Mouse (Mus musculus) R1 (cell line): Measurements from ENCODE around the gene Tuba4a.
"Not testable (repeated sequence)": the region's sequence is repeated elsewhere in the genome, so short reads cannot be mapped to it uniquely, and the experiment has no call there.

Experiments
- DNase-seq: peaks from one replicate; pipeline ENCODE4 v3.0.0-alpha.2; 2018; ENCODE audit warnings: low read depth, low spot score

Gene Tuba4a

DNA sequence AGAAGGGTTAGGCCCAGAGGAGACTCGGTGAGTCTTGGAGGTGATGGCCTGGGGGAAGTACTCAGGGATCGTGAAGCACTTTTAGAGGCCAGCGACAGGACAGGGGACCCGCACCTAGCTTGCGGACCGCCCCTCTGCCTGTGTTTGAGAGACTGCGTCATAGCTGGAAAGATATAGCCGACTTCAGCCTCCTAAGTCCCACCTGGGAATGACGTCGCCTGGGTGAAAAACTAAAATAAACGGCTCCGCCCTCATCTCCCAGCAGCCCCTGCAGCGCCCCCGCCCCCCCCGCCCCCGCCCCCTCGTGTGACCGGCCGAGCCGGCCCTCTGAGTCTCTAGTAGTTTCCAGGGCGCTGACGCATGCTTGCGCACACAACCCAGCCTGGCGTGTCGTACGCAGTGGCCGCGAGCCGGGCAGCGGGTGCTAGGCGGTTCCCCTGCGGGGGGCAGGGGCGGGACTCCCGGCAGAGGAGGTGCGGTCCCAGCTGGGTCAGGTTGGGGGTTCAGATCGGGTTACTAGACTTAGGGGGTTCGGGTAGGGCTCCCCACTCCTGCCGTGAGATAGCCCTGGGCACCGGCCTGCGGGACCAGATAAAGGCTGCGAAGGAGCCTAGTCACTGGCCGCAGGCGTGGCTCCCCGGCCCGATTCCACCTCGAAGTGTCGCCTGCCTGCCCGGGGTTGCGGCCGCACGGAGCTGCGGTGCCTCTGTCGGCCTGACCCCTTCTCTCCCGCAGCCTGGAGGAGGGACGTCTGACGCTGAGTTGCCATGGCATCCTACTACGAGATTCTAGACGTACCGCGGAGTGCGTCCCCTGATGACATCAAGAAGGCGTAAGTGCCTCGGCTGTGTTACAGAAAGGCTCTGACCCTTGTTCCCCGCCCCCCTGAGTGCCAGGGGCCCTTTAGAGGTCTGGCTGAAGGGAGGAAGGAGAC is 16.7 kb upstream of the Tuba4a start, which contains the start of gene Dnajb2:
Gene Dnajb2, plus strand, starts transcription at position 290 of the 934 bp plus-strand sequence.
- peak; percentile 90 for DNase-seq

DNA sequence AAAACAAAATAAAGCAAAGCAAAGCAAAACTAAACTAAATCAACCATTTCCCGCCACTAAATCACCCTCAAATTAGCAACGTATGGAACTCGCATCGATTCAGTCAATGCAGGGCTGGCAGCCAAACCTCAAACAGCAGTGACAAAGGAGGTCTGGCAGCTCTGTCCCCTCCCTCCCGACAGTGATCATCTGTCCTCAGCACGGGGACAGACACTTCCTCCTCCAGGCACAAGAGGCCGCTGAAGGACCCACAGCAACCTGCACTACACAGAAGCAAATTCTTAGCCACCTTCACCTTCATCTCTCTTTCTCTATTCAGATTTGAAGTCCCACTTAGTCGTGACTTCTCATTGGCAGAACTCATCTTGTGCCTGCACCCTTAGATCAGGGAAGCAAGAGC is 14.9 kb upstream of the Tuba4a start:
- DNase-seq: peak; percentile 66

DNA sequence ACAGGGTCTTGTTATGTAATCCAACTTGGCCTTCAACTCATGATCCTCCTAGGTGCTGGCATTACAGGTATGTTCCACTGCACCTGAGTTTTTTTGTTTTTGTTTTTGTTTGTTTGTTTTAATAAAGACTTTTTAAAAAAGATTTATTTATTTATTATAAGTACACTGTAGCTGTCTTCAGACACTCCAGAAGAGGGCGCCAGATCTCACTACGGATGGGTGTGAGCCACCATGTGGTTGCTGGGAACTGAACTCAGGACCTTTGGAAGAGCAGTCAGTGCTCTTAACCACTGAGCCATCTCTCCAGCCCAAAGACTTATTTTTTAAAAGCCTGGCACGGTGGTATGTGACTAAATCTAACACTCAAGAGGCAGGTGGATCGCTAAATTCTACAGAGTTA is 12.8 kb upstream of the Tuba4a start:
- DNase-seq: not testable (repeated sequence)

DNA sequence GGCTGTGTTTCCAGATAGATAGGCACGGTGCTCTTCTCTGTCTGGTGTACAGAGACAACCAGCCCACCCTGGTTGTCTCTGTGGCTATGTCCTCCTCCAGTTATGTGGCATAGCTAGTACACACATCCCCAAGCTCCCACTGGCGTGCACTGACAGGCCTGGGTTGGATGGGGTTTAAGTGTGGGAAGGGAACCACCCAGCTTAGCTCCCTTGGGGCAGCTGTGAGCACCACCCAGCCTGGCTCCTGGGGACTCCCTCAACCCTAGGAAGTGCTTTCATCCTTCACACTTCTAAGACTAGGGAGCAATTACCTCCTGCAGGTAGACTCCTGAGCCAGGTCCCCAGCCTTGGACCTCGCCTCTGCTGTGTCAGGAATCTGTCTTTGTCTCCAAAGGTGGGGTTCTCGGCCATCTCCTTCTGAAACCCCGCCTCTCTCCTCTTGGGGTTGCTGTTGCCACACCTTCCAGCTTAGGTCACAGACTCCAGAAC is 12.0 kb upstream of the Tuba4a start, which contains the start of gene A630095N17Rik:
Gene A630095N17Rik, minus strand, starts transcription at position 439 of the 489 bp plus-strand sequence.
- DNase-seq: no peak

DNA sequence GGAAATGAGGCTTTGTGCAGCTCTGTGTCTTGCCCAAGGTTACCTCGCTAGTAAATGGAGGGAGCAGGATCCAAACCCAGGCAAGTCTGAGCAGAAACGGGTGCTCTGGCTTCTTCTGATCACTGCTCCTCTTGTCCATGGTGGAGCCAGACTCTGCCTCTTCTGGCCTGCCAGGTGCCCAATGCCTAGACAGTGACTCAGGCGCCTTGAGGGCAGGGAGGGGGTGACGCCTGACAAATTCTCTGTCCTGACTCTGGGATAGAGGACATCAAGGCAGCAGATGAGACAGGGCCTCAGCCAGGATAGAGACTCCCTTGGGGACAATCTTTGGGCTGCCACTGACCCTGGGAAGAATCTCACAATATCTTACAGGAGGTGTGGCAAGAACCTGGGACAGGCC is 11.6 kb upstream of the Tuba4a start:
- DNase-seq: no peak

DNA sequence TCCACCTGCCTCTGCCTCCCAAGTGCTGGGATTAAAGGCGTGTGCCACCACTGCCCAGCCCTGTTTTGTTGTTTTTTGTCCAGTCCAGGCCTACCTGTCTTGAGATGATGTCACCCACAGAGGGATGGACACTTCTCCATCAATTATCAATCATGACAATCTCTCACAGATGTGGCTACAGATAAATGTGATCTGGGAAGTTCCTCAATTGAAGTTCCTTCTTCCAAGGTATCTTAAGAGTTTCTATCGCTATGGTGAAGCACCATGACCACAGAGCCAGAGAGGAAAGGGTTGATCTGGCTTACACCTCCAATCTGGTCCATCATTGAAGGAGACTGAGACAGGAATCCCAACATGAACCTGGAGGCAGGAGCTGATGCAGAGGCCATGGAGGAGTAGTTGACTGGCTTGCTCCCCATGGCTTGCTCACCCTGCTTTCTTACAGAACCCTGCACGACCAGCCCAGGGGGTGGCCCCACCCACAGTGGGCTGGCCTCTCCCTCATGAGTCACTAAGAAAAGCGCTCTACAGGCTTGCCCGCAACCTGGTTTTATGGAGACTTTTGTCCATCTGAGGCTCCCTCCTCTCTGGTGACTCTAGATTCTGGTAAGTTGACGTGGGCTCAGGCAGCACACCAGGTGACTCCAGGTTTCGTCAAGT is 10.8 kb upstream of the Tuba4a start:
- DNase-seq: no peak

DNA sequence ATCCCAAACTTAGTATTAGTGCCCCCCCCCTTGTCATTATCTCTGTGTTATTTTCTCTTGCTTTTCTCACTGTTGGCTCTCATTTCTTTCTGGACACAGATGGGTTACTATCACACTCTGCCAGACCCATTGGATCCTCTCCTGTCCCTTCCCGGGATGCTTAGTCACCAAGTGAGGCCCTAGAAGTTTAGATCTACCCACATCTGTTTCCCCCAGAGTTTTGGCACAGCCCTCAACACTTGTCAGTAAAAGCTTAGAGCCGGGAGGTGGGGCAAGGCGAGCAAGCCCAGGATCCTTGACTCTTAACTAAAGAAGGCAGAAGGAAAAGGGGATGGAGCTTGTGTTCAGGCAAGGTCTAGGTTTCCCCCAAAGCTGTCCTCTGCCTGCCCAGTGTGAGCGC is 9.5 kb upstream of the Tuba4a start:
- DNase-seq: no peak

DNA sequence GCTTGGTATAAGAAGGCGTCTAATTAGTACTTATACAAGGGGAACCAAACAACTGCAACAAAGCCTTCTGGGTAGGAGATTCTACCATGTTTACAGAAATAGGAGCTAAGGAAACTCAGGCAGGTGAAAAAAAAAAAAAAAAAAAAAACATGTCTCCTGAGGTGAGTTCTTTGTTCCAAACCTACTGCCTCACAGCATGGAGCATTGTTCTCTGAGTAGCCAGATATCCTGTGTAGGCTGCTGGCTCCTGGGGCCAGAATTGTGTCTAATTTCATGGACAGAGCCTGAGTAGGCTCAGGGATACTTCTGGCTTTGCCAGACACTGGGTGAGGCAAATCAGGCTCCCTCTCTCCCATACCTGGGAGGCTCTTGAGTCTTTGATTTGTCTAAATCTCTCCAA is 8.0 kb upstream of the Tuba4a start:
- peak; percentile 92 for DNase-seq

DNA sequence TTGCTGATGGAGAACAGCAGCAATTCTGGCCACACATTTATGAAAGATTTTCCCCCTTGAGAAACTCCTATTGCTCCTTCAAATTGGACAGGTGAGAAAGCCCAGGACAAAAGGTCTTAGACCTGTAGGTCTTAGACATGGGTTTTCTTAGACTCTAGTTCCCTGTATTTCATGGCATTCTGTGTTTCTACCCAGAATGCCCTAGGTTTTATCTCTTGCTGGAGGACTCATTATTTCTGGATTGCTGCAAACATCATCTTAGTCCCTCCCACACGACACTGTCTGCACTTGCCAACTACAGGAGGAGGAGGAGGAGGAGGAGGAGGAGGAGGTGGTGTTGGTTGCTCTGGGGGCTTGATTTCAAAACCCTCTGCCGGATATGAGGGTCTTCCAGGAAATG is 6.5 kb upstream of the Tuba4a start:
- no peak for DNase-seq

DNA sequence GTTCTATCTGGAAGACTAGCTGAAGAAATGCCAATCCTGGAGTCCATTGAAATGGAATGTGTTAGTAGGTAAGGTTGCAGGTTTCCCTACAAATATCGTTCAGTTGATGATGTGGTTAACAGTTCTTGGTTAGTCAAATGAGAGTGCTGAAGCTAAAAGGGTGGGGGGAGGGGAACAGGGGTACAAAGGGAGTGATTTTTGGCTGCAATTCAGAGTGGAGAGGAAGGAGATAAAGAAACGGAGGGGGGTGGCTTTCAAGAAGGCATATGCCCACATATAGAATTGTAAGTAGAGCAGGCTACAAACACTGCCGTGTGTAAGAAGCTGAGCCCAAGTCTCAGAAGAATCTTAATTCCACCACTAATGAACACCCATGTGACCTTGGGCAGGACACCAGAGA is 5.8 kb upstream of the Tuba4a start:
- DNase-seq: no peak

DNA sequence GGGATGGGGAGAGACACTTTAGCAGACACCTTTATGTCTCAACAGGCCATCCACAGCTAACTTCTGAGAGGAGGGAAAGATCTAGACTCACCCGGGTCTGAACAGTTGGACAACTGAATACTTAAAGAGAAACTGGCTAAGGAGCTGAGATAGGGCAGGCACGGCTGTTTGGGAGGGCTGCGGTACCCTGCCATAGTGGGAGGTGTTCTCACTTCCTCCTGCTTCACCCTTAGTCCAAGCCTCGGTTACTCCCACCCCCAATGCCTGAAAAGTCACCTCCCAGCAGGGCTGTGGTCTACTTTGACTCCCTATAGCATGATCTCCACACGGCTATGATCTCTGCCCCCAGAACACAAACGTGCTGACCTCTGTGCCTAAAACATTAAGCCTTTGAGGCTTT is 3.9 kb upstream of the Tuba4a start:
- no peak for DNase-seq

DNA sequence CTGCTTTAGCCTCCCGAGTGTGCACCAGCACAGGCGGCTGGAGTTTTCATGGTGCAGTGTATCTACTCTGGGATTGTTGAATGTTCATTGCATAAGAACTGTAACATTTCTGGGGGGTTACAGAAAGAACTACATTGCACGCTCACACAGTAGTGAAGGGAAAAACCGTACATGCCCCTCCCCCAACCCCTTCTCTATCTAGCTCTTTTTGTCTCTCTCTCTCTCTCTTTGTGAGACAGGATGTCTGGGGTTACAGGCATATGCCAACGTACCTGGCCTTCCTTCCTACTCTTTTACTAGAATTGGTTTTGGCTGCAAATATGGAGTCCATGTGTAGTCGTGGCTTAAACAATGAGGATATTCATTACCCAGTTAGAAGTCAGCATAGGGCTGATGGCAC is 3.3 kb upstream of the Tuba4a start:
- DNase-seq: no peak

DNA sequence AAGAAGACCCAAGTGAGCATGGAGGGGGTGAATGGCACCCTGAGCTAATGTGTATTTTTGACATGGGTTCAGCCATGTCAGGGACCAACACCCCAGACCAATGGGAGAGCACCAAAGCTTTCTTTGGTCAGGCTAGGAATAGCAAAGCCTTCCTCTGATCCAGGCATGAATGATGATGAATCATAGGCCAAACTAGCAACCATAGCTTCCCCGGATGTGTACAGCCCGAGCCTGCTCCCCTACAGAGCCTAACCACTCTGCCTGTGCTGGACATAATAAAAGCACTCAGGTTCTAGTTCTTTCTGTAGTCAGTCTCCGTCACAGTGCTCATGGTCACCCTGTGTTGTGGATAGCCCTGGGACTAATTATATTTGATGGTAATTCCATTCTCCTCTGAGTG is 1.9 kb upstream of the Tuba4a start:
- DNase-seq: peak; percentile 57

DNA sequence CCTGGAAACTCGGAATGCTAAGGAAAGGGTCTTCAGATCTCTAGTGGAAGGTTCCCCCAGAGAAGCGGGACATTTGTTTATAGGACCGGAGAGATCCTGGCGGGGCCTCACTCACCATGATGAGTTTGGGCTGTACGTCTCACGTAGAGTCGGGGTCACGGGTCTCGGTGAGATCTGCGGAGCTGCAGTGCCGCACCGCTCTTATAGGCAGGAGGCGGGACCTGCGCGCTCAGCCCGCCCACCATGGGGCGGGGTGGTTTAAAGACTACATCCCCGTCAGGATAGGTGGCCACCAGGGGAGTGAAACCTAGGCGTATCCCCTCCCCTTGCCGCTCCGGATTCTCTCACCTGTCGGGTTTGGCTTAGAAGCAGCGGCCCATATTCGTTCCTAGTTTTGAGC is 587 bp downstream of the Tuba4a start:
- DNase-seq: peak; percentile 93

DNA sequence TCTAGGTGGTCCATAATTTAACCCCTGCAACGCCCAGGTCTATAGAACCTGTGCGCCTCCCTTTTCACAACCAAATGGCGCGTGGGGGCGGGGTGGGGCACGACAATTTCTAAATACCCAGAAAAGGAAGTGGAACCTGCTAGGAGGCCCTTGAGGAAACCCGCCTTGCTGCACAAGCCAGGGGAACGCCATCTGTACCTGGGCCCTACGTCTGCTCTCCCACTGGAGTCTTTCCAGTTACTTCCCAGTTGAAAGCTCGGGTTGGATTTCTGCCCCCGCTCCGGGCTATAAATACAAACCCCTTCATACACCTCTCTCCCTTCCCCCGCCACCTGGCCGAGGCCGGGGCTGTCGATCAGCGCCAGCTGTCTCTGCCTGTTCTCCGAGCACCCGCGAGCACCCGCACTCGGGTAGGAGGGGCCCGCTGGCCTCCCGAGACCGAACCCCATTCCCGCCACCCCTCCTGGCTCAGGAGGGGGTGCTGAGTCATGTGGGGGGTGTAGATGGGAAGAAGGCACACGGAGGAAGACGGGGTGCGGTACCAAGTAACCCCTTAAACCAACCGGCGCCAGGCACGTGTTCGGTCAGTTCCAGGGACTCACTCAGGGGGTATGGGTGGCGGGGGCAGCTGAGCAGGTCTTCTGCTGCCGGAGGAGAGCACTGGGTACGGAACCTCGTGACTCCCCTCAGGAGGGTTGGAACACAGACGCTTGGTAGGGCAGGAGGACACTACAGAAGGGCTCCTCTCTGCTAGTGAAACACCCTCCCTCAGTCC is 1.3 kb downstream of the Tuba4a start:
- DNase-seq: peak; percentile 46

DNA sequence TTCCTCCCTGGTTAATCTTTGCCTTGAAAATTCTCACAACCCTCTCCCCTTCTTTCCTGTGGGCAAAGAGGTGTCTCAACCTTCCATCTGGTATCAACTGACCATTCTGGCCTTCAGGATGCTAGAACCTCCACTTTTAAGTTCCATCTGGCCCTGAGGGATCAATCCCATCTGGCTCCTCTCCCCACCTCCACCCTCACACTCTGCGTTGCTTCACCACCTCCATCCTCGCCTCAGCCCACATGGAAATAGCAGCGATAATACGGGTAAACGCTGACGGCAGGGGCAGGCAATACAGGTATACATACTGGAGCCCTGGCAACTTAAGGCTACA is 1.8 kb downstream of the Tuba4a start:
- DNase-seq: no peak

DNA sequence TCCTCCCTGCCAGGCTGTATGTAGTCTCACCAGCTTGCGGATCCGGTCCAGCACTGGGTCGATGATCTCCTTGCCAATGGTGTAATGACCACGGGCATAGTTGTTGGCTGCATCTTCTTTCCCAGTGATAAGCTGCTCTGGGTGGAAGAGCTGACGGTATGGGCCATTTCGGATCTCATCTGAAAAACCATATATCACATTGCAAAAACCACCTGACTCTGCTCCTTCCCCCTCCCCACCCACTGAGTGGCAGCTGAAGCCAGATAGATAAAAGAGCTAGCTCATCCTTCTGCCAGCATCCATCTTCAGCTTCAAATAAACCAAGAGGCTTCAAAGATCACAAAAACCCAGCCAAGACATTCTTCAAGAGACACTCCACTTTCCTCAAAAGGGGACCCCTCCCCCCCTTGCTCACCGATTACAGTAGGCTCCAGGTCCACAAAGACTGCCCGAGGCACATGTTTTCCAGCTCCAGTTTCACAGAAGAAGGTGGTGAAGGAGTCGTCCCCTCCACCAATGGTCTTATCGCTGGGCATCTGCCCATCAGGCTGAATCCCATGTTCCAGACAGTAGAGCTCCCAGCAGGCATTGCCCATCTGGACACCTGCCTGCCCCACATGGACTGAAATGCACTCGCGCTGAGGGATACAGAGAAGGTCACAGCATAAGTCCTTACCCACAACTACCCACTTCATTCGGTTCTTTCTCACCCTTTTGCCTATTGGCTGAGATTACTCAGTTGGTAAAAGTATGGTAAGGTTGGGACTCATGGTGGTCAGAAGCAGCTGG is 2.7 kb downstream of the Tuba4a start:
- no peak for DNase-seq

DNA sequence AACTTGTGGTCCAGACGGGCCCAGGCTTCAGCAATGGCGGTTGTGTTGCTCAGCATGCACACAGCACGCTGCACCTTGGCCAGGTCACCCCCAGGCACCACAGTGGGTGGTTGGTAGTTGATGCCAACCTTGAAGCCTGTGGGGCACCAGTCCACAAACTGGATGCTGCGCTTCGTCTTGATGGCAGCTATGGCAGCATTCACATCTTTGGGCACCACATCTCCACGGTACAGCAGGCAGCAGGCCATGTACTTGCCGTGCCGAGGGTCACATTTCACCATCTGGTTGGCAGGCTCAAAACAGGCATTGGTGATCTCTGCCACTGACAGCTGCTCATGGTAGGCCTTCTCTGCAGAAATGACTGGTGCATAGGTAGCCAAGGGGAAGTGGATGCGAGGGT is 3.9 kb downstream of the Tuba4a start:
- no peak for DNase-seq

DNA sequence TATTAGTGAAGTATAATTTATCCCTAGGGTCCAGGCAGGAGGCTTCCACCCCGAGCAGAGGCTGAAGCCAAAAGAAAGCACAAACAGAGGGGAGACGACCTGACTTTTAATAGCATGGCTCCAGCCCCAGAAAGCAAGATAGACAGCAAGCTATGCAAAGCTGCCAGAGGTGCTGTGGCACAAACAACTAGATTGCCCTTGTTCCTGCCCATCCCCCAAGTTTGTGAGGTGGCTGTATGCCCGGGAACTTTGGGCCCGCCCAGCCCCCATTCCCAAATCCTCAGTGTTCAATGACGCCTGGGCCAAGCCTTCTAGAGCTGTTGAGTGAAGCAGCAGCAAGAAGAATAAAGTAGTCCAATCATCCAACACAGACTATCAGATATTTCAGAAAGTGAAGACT is 4.8 kb downstream of the Tuba4a start:
- no peak for DNase-seq

DNA sequence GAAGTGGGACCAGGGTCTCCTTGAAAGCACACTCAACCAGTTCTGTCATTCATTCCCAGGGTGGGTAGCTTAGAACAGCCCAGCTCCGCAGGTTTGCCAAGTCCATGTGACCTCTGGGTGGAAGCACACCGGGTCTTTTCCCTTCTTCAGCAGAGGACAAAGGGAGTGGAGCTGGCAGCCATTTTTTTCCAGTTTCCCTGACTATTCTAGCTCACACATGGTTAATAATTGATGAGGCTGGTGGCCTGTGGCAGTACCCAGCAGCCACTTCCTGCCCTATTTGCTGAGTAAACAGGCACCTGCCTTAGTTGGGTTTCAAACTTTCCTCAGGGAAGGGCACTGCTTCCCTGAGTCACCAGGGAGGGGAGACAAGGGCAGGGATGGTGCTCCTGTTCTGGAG is 5.2 kb downstream of the Tuba4a start:
- peak; percentile 58 for DNase-seq

DNA sequence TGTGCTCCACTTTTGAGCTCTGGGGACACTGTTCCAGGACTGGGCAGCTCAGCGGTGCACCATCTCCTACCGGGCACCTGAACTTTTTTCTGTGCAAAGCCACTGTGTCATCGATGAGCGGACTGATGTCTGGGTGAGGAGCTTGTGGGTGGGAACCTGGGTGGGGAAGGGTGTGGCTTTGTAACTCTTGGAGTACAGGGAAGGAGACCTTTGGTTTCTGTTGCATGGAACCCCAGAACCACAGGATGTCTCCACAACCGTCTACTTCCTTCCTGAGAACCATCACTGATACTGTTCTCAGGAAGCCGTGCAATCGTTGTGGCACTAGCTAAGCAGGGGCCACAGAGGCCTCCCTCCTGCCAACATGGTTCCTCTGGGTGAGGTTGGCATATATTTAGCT is 6.6 kb downstream of the Tuba4a start:
- no peak for DNase-seq
